ENCODE assay signal across 1 mouse cellular context in the genomic region with DNA sequence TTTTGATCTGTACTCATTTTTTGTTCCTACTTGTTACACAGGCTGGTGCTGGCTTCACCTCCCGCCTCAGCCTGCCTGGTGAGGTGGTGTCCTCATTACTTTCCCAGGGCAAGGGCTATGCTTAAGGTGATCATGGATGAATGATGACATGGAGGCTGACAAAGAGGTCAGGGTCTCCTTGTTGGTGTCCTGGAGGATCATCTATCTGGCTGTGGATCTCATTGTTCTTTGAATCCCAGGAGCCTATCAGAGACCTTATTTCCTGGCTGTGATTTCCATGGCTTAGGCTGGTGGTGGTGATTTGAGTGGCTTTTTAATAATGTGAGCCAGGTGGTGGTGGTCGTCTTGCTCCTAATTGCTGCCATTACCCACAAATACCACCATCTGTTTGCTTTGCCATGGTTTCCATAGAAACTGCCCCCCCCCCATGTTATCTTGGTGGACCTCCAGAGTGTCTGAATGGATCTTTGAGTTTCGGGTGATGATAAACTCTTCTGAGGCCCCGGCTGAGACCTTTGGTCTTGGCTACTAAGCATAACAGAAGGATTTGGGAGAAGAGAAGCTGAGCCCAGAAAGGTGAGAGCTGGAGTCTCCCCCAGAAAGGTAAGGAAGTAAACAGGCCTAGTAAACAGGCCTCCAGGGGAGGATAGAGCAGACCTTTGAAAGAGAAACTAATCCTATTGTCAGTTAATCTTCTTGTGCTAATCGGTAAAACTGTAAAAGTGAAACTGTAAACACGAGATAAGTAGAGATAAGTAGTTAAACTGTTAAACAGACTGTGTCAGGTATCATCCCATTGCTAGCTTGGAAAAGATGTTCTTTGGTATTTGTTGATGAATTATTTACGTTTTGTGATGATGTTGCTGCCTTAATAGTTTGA.
TF ChIP-seq lines count a peak whose summit lies in the region.

No protein-coding gene starts in this region.

TF ChIP-seq in MEL, 35 proteins besides CTCF, POLR2A, EP300 and RAD21:
- no peak for TF ChIP-seq CHD1 (IDR thresholded peaks at IDR 0.05; ENCODE audit: low read depth, low read length)
- TF ChIP-seq GATA1 (IDR thresholded peaks at IDR 0.05; ENCODE audit: low read depth, low read length) = peak; percentile 79
- no peak for TF ChIP-seq USF1 (IDR thresholded peaks at IDR 0.05; ENCODE audit: low read depth, low read length)
- no peak; the same call in 1 of the 2 replicates for TF ChIP-seq MAZ (IDR thresholded peaks at IDR 0.05; ENCODE audit: low read depth, low read length)
- TF ChIP-seq ETS1 (IDR thresholded peaks at IDR 0.05; ENCODE audit: low read depth, low read length) = 0 out of 2 replicates have a peak, but pooled peaks have one; percentile 65
- peak; percentile 64 for TF ChIP-seq SIN3A (IDR thresholded peaks at IDR 0.05; ENCODE audit: low read length)
- peak; percentile 73; the same call in 1 of the 2 replicates for TF ChIP-seq MYB (IDR thresholded peaks at IDR 0.05; ENCODE audit: low read depth, low read length)
- 0 out of 2 replicates have a peak, but pooled peaks have one; percentile 15 for TF ChIP-seq RCOR1 (IDR thresholded peaks at IDR 0.05; ENCODE audit: low read depth, low read length)
- TF ChIP-seq ZC3H11A (IDR thresholded peaks at IDR 0.05; ENCODE audit: low read depth, low read length) = 0 out of 2 replicates have a peak, but pooled peaks have one; percentile 2
- TF ChIP-seq TCF12 (IDR thresholded peaks at IDR 0.05; ENCODE audit: low read depth, low read length) = peak; percentile 48; the same call in 1 of the 2 replicates
